Mouse (Mus musculus) thymus, postnatal 36 days (tissue): ENCODE data around the gene Hint1.

Experiments used
- DNase-seq, 2 experiments: peaks; one replicate each; pipeline ENCODE4 v3.0.0; 2022; ENCODE audit warnings: mixed read lengths in 2 of 2

The Hint1 gene

DNA sequence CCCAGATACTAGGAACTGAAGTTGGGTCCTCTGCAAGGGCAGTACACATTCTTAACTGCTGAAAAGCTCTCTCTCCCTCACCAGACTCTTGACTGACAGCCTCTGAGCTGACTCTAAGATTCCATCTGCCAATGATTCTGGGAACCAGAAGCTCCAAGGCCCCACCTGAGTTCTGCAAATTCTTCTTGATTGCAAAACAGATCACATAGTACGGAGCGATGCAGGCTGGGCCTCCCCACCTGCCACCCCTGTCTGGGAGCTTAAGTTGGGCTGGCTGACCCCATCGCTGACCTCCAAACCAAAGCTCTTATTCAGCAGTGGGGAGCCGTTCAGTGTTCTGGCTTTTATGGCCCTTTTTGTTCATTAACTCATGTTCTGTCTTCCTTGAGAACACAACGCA lies 31.3 kb downstream of the Hint1 start:
- no peak for DNase-seq

GRCm38 (mm10) chr11:54899657-54900056 lies 33.5 kb downstream of the Hint1 start:
- DNase-seq = no peak

DNA sequence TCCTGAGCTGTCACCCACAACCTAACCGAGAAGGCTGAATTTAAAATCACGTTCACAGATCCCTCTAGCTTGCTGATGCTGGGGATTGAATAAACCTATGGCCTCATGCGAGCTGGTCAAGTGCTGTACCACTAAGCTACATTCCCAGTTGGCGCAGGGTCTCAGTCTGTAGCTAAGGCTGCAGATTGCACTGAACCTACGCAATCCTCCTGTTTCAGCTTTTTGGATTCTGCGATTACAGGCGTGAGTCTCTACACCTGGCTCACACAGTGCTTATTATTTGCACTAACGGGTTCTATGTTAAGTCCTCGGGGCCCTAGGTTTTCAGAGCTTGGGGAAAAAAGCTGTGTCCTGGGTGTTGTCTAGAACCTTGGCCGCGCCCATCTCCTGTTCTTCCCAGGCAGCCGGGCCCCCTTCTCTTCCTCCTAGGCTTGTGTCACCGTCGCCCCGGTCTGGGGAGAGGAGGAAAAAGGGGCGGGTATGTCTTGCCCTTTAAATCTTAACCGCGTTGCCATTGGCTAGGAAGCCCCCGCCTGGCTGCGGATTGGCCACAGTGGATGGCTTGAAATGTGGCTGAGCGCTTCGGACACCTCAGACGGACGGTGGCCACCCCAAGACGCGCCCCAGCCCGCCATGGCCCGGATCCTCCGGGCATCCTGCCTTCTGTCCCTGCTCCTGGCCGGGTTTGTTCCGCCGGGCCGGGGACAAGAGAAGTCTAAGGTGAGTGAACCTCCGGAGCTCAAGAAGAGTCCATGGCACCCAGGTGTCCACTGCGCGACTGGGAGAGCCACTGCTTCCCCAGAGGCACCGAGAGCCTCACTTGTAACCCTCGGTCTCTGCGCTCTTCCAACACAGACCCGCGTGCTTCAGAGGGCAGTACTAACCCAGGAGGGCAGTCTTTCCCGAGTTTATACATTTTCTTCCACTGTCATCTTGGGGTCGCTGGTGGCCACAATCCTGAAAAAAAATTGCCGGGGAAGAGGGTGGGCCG lies 36.4 kb downstream of the Hint1 start, which contains the start of gene Gpx3:
Gene Gpx3, plus strand, starts transcription at position 121 of the 991 bp plus-strand sequence.
- DNase-seq = no peak

DNA sequence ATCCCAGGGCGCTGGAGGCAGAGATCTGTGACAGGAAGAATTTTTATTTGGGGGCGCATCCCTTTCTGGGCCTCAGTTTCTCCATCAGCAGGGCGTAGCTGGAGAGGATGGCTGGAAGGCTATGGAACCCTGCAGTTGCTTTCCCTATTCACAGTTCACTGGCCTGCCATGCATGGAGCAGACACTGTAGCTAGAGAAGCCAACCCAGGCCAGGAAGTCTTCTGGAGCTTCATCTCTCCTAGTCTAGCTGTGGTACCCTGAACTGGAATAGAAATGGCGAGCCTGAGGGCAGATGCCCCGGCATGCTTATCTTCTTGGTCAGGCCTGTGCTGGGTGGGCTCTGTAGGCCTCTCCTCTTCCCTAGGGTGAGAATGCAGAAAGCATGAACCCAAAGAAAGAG lies 37.2 kb downstream of the Hint1 start:
- DNase-seq = no peak

DNA sequence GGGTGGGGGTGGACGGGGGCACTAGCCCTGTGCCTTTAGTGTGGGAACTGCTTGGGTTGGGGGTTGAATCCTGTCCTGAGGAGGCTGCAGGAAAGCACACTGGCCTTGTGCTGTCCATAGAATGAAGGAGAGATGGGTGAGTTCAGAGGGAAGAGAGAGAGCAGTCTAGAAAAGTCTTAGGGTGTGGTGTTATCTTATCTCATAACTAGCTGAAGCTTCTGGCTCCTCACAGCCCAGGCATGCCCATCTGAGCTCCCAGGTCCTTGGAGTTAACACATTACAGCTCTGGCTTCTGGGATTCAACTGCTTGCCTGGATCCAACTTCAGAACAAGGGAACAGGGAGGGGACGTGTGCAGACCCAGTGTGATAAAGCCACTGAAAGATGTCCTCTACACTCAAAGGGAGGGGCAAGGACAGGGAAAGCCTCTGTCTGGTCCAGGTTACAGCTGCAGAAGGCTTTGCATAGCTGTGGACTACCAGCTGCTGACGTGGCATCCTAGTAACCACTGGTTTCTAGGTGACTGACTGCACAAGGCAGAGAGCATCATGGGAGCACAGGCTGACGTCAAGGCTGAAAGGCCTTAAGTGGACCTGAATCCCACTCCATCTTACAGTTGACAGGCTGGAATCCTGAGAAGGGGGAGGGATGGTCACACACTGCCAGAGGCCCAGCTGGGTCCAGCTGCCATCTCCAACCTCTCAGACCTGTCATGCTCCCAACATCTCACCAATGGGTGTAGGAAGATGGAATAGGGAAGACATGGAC lies 37.9 kb downstream of the Hint1 start:
- no peak for DNase-seq

DNA sequence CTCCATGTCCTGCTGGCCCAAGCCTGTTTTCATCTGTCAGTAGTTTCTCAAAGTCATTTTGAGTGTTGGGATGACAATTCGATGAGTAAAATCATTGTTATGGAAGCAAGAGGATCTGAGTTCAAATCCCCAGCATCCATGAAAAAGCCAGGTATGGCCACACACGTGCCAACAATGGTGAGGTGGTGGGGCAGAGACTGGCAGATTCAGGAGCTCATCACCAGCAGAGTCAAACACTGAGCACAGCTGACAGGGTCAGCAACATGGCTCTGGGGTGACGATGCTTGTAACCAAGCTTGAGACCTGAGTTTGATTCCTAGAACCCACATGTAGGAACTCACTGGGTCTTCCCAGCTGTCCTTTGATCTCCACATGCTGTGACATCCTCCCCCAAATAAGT lies 38.9 kb downstream of the Hint1 start:
- no peak for DNase-seq

DNA sequence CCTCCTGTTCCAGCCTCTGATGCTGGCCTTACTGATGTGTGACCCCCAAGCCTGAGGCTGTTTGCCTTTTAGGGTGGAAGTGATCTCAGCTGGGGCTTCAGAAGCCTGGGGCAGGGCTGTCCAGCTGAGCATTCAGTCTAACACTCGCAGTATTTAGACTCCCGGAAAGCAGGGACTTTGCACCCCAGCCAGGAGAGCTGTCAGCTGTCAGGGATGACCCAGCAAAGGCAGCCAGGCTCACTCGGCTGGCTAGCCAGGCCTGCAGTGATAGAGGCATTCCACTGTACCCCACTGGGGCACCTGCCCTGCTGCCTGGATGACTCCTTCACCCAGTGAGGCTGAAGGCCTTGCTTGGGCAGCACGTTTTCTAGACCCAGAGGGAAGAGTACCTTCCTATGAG lies 39.7 kb downstream of the Hint1 start:
- no peak for DNase-seq

GRCm38 (mm10) chr11:54906466-54906865 lies 40.3 kb downstream of the Hint1 start:
- DNase-seq = no peak

DNA sequence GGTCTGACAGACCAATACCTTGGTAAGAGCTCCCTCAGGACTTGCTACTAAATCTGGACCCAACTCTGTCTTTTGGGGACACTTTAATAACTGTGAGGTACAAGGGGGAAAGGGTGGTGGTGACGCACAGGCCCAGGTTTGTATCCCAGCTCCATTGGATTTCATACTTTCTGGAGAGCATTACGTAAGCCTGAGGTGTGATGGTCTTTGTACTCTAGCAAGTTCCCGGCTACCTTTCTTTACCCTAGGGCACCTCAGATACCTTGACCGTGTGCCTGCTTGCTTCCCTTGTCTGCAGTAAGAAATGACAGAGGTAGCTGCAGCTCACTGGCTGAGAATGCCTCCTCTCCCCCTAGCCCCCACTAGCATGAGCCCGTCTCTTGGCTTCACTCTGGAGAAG lies 41.1 kb downstream of the Hint1 start:
- no peak for DNase-seq

DNA sequence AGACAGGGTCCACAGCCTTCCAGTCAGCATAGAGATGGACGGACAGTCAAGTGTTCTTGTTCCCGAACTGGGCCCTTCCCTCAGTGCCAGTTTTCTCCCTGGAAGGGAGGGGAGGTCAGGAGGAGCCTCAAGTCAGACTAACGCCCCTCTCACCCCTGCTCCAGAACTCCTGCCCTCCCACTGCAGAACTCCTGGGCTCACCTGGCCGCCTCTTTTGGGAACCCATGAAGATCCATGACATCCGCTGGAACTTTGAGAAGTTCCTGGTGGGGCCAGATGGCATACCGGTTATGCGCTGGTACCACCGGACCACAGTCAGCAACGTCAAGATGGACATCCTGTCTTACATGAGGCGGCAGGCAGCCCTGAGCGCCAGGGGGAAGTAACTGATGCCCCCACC lies 43.1 kb downstream of the Hint1 start:
- DNase-seq = no peak

DNA sequence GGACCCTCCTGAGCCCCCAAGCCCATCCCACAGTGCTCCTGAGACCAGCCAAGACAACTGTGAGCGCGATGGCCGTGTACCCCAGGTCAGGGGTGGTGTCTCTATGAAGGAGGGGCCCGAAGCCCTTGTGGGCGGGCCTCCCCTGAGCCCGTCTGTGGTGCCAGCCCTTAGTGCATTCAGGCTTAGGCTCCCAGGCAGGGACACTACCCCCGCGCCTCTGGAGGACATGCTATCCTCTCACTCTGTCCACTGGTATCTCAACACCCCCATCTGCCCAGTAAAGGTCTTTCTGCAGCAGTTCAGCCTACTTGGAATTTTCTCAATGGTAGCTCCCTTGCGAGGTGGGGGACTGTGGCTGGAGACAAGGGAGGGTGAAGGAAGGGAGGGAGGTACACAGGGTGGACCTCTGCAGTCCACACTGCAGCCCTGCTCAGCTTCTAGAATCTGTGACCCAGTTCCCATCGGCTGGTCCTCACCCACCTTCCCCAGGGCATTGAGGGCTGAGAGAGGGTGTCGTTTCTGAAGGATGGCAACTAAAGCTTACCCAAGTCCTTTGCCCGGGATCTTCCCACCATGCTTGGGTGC lies 44.0 kb downstream of the Hint1 start:
- DNase-seq = no peak

GRCm38 (mm10) chr11:54911201-54911600 lies 45.0 kb downstream of the Hint1 start:
- no peak for DNase-seq

DNA sequence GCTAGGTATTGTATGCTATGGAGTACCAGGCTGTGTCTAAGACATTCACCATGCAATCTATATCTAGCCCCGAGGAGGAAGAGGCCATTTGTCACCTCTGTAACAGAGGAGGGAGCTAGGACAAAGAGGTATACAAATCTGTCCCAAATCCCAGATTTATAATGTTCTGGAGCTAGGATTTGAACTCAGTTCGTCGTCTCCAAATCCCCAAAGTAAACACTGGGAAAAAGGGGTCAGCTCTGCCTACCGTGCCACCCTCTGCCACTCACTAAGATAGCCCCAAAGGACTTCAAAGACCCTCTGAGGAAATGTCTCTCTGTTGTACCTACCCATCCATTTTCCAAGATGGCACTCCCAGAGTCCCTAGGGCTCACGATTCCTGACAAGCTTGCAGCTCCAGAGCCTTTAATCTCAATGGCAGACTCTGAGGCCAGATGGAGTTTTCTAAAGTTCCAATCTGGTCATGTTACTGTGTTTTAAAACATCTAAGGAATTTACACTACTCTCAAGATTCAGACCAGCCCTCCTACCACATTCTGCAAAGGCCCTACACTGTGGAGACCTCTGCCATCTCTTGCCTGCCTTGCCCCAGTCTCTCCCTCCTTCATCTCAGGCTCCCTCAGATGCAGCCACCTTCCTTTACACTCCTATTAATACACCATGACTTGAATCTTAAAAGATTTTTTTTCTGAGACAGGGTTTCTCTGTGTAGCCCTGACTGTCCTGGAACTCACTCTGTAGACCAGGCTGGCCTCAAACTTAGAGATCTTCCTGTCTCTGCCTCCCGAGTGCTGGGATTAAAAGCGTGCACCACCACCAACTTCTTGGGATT lies 45.7 kb downstream of the Hint1 start:
- DNase-seq = no peak

GRCm38 (mm10) chr11:54912503-54913316 lies 46.5 kb downstream of the Hint1 start:
- no peak for DNase-seq

DNA sequence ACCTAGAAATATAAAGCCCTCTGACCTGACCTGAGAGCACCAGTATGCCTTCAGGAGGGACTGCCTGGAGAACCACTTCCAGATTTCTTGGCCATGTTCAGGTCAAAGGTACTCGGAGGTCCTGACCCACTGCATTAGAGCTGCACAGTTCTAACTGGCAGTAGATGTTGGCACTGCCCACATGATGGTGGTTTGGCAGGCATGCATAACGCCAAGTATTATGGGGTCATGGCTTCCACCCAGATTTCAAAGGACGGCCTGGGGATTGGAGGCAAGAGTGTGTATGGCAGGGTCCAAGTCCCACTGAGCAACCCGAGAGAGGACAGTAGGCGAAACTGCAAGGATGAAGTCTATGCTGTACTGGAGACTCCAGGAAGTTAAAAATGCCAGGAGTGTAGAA lies 47.7 kb downstream of the Hint1 start:
- DNase-seq = no peak

- no peak for DNase-seq
Observed at GRCm38 (mm10) chr11:54917461-54917860, 51.3 kb downstream of the Hint1 start.

DNA sequence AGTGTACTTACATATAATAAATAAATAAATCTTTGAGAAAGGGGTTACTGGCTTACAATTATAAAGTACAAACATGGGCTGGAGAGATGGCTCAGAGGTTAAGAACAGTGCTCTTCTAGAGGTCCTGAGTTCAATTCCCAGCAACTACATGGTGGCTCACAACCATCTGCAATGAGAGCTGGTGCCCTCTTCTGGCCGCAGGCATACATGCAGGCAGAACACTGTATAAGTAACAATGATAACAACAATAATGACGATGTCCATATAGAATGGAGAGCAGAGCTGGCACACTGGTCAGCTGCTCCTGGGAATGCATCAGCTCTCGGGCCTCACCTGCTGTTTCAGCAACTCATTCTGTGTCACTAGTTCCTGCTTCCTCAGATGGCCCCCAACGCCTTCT lies 52.1 kb downstream of the Hint1 start:
- DNase-seq = no peak
